Mouse (Mus musculus): ENCODE data around the gene Olfr888. TPM values are rescaled to one million over a fixed set of nuclear protein-coding genes. Genes with fewer than 3 reads are reported as not detected.

Gene Olfr888
- not detected in 2 replicates for polyA plus RNA-seq (2014; fragmentation: Nextera tagmentation; extraction: Ambion mirVana)

DNA sequence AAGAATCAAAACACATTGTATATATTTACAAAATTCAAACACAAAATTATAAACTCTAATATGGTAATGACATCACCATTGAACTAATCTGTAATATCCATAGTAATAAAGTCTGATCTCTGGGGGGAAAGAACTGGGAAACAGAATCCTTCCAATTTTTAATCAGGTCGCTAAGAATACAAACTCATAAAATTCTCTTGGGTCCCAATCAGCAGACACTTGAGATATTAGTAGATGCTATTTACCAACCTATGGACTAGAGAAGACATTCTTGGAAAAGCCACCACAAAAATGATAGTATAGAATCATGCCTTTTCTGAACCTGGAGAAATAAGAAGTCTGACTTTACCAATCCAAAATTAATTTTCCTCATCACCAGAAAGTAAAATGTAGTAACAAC lies at the start of gene Olfr888:
Olfr888 (plus strand) TSS at position 301 of the 400 bp plus-strand sequence.
- Histone ChIP-seq H3K9ac (ENCODE audit: low read depth, low read length) (no peak within 1 kb of the TSS), H3K36me3 (ENCODE audit: control insufficient read depth, insufficient read depth, low read length) (no peaks in the 10 kb centered on the region), H3K4me1 (replicated peaks; ENCODE audit: control insufficient read depth, insufficient read depth, low read length) (no peaks in the 10 kb centered on the region), H3K4me2 (replicated peaks; ENCODE audit: low read depth, low read length) (no peak within 1 kb of the TSS), H3K4me3 (ENCODE audit: low read depth, low read length) (no peak within 1 kb of the TSS), H3K27me3 (ENCODE audit: control insufficient read depth, insufficient read depth, low read length) (no peaks in the 10 kb centered on the region), H3K9me3 (ENCODE audit: control insufficient read depth, low read length) (no peaks in the 10 kb centered on the region), H3K27ac (ENCODE audit: low read depth, low read length) (no peak within 1 kb of the TSS)
- DNase-seq (ENCODE audit: low spot score): no peak
- no peak for ATAC-seq (ENCODE audit: low FRiP score)
- WGBS: 81% methylated on average over 1 of the region's 1 CpGs

DNA sequence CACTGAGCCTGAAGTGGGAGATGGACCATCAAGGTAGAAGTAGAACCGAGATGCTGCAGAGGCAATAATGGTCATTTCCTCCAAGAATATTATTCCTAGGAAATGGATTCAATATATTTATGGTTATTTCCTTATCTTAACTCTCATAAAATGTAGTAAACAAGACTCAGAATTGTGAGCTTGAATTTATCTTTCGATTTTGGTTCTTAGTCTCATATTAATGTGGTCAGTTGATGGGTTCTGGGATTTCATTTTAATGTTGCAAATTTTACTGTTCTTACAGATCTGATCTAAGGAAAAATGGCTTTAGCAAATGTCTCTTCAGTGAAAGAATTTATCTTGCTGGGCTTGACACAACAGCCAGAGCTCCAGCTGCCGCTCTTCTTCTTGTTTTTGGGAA lies 46.9 kb upstream of the Olfr888 start, which contains the start of gene Olfr885:
Olfr885 (plus strand) TSS at position 301 of the 400 bp plus-strand sequence.
- Histone ChIP-seq H3K27me3 (ENCODE audit: control insufficient read depth, insufficient read depth, low read length) (no peaks in the 10 kb centered on the region), H3K9ac (ENCODE audit: low read depth, low read length) (no peak within 1 kb of the TSS), H3K4me3 (ENCODE audit: low read depth, low read length) (no peak within 1 kb of the TSS), H3K4me1 (replicated peaks; ENCODE audit: control insufficient read depth, insufficient read depth, low read length) (no peaks in the 10 kb centered on the region), H3K36me3 (ENCODE audit: control insufficient read depth, insufficient read depth, low read length) (no peaks in the 10 kb centered on the region), H3K4me2 (replicated peaks; ENCODE audit: low read depth, low read length) (no peak within 1 kb of the TSS), H3K9me3 (ENCODE audit: control insufficient read depth, low read length) (no peaks in the 10 kb centered on the region), H3K27ac (ENCODE audit: low read depth, low read length) (no peak within 1 kb of the TSS)
- ATAC-seq (ENCODE audit: low FRiP score) (no peak), DNase-seq (ENCODE audit: low spot score) (no peak)
- 89% methylated on average over 3 of the region's 3 CpGs for WGBS

DNA sequence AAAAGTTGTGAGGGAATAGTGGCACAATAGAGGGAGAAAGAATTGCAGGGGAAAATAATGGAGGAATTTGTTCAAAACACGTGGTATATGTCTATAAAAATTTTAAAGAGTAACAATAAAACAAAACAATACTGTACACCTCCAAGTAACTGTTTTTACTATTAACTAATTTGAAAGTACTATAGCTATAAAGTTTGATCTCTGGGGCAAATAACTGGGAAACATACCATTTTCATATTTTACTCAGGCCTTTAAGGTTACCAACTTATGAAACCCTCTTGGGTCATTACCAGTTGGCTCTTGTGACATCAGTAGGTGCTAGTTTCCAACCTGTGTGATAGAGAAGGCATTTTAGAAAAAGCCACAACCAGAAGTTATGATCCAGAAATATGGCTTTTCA lies 24.2 kb upstream of the Olfr888 start, which contains the start of gene Olfr887:
Olfr887 (plus strand) TSS at position 301 of the 400 bp plus-strand sequence.
- WGBS: 74% methylated on average over 1 of the region's 1 CpGs
- ATAC-seq (ENCODE audit: low FRiP score) (no peak), DNase-seq (ENCODE audit: low spot score) (no peak)
- no peak within 1 kb of the TSS for H3K27ac ChIP-seq (ENCODE audit: low read depth, low read length)
- no peak within 1 kb of the TSS for H3K4me2 ChIP-seq (replicated peaks; ENCODE audit: low read depth, low read length)
- H3K4me3 ChIP-seq (ENCODE audit: low read depth, low read length): no peak within 1 kb of the TSS
- no peak within 1 kb of the TSS for H3K9ac ChIP-seq (ENCODE audit: low read depth, low read length)
- H3K36me3 ChIP-seq (ENCODE audit: control insufficient read depth, insufficient read depth, low read length): no peaks in the 10 kb centered on the region
- no peaks in the 10 kb centered on the region for H3K27me3 ChIP-seq (ENCODE audit: control insufficient read depth, insufficient read depth, low read length)
- H3K4me1 ChIP-seq (replicated peaks; ENCODE audit: control insufficient read depth, insufficient read depth, low read length): no peaks in the 10 kb centered on the region
- H3K9me3 ChIP-seq (ENCODE audit: control insufficient read depth, low read length): no peaks in the 10 kb centered on the region

DNA sequence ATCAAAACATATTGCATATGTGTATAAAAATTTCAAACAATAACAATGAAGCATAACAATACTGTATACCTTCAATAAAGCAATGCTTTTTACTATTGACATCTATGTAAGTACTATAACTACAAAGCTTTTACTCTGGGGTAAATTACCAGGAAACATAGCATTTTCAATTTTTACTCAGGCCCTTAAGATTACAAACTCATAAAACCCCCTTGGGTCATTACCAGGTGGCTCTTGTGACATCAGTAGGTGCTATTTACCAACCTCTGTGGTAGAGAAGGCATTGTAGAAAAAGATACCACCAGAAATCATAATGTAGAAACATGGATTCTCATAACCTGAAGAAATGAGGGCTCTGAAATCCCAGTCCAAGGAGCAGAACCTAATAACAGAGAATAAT lies 7.0 kb downstream of the Olfr888 start, which contains the start of gene Olfr889:
Olfr889 (plus strand) TSS at position 301 of the 400 bp plus-strand sequence.
- Histone ChIP-seq H3K4me1 (replicated peaks; ENCODE audit: control insufficient read depth, insufficient read depth, low read length) (no peaks in the 10 kb centered on the region), H3K4me2 (replicated peaks; ENCODE audit: low read depth, low read length) (no peak within 1 kb of the TSS), H3K27ac (ENCODE audit: low read depth, low read length) (no peak within 1 kb of the TSS), H3K9ac (ENCODE audit: low read depth, low read length) (no peak within 1 kb of the TSS), H3K4me3 (ENCODE audit: low read depth, low read length) (no peak within 1 kb of the TSS), H3K27me3 (ENCODE audit: control insufficient read depth, insufficient read depth, low read length) (no peaks in the 10 kb centered on the region), H3K9me3 (ENCODE audit: control insufficient read depth, low read length) (no peaks in the 10 kb centered on the region), H3K36me3 (ENCODE audit: control insufficient read depth, insufficient read depth, low read length) (no peaks in the 10 kb centered on the region)
- DNase-seq (ENCODE audit: low spot score) (no peak), ATAC-seq (ENCODE audit: low FRiP score) (no peak)

DNA sequence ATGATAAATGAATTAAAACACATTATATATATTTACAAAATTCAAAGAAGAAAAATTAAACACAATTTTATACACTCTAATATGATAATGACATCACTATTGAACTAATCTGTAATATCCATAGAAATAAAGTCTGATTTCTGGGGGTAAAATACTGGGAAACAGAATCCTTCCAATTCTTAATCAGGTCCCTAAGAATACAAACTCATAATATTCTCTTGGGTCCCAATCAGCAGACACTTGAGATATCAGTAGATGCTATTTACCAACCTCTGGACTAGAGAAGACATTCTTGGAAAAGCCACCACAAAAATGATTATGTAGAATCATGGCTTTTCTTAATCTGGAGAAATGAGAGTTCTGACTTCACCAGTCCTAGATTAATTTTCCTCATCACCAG lies 34.3 kb downstream of the Olfr888 start, which contains the start of gene Olfr890:
Olfr890 (plus strand) TSS at position 301 of the 400 bp plus-strand sequence.
- Histone ChIP-seq H3K27ac (ENCODE audit: low read depth, low read length) (no peak within 1 kb of the TSS), H3K27me3 (ENCODE audit: control insufficient read depth, insufficient read depth, low read length) (no peaks in the 10 kb centered on the region), H3K4me3 (ENCODE audit: low read depth, low read length) (no peak within 1 kb of the TSS), H3K9ac (ENCODE audit: low read depth, low read length) (no peak within 1 kb of the TSS), H3K4me1 (replicated peaks; ENCODE audit: control insufficient read depth, insufficient read depth, low read length) (no peaks in the 10 kb centered on the region), H3K4me2 (replicated peaks; ENCODE audit: low read depth, low read length) (no peak within 1 kb of the TSS), H3K9me3 (ENCODE audit: control insufficient read depth, low read length) (no peaks in the 10 kb centered on the region), H3K36me3 (ENCODE audit: control insufficient read depth, insufficient read depth, low read length) (no peaks in the 10 kb centered on the region)
- no peak for ATAC-seq (ENCODE audit: low FRiP score)
- DNase-seq (ENCODE audit: low spot score): no peak

Other genes starting within 250 kb of the Olfr888 start
- not detected in 2 replicates for gene Olfr145, start 211.4 kb upstream of the Olfr888 start, polyA plus RNA-seq (2014; fragmentation: Nextera tagmentation; extraction: Ambion mirVana)
- gene Olfr878, start 190.3 kb upstream of the Olfr888 start, polyA plus RNA-seq (2014; fragmentation: Nextera tagmentation; extraction: Ambion mirVana): not detected in 2 replicates
- not detected in 2 replicates for gene Olfr881, start 116.3 kb upstream of the Olfr888 start, polyA plus RNA-seq (2014; fragmentation: Nextera tagmentation; extraction: Ambion mirVana)
- gene Olfr883, start 82.3 kb upstream of the Olfr888 start, polyA plus RNA-seq (2014; fragmentation: Nextera tagmentation; extraction: Ambion mirVana): not detected in 2 replicates
- not detected in 2 replicates for gene Olfr884, start 61.6 kb upstream of the Olfr888 start, polyA plus RNA-seq (2014; fragmentation: Nextera tagmentation; extraction: Ambion mirVana)
- not detected in 2 replicates for gene Olfr885, start 46.8 kb upstream of the Olfr888 start, polyA plus RNA-seq (2014; fragmentation: Nextera tagmentation; extraction: Ambion mirVana)
- not detected in 2 replicates for gene Olfr887, start 24.1 kb upstream of the Olfr888 start, polyA plus RNA-seq (2014; fragmentation: Nextera tagmentation; extraction: Ambion mirVana)
- 0.06 and 0.14 TPM in 2 replicates for gene Olfr889, start 7.1 kb downstream of the Olfr888 start, polyA plus RNA-seq (2014; fragmentation: Nextera tagmentation; extraction: Ambion mirVana)
- gene Olfr890, start 34.4 kb downstream of the Olfr888 start, polyA plus RNA-seq (2014; fragmentation: Nextera tagmentation; extraction: Ambion mirVana): not detected in 2 replicates
- gene Olfr891, start 72.7 kb downstream of the Olfr888 start, polyA plus RNA-seq (2014; fragmentation: Nextera tagmentation; extraction: Ambion mirVana): not detected in 2 replicates
- gene Olfr893, start 100.2 kb downstream of the Olfr888 start, polyA plus RNA-seq (2014; fragmentation: Nextera tagmentation; extraction: Ambion mirVana): not detected in 2 replicates
- gene Olfr894, start 109.9 kb downstream of the Olfr888 start, polyA plus RNA-seq (2014; fragmentation: Nextera tagmentation; extraction: Ambion mirVana): not detected in 2 replicates
- gene Olfr143, start 144.6 kb downstream of the Olfr888 start, polyA plus RNA-seq (2014; fragmentation: Nextera tagmentation; extraction: Ambion mirVana): not detected in 2 replicates
- not detected in 2 replicates for gene Olfr895, start 159.7 kb downstream of the Olfr888 start, polyA plus RNA-seq (2014; fragmentation: Nextera tagmentation; extraction: Ambion mirVana)
- gene Olfr896-ps1, start 183.0 kb downstream of the Olfr888 start, polyA plus RNA-seq (2014; fragmentation: Nextera tagmentation; extraction: Ambion mirVana): not detected in 2 replicates
- gene Olfr25, start 220.9 kb downstream of the Olfr888 start, polyA plus RNA-seq (2014; fragmentation: Nextera tagmentation; extraction: Ambion mirVana): not detected in 2 replicates
- gene Olfr898, start 240.3 kb downstream of the Olfr888 start, polyA plus RNA-seq (2014; fragmentation: Nextera tagmentation; extraction: Ambion mirVana): not detected in 2 replicates

Measured in hindbrain, embryonic 11.5 days (tissue).